Mouse (Mus musculus) layer of hippocampus, postnatal 25 days (tissue): Measurements from ENCODE around the gene Foxc1. TPM values are rescaled to one million over a fixed set of nuclear protein-coding genes. Genes with fewer than 3 reads are reported as not detected.

Experiments used
- DNase-seq, 2 experiments: peaks; one replicate each; pipeline ENCODE4 v3.0.0; 2022; ENCODE audit warnings: mixed read lengths in 2 of 2, low spot score in 1 of 2; ENCODE audit errors: extremely low spot score in 1 of 2
- total RNA-seq, 2 experiments: library from RNA; stranded (reverse); gene quantifications; 2 replicates each; pipeline ENCODE4 v1.2.3; 2021

Gene Foxc1
- total RNA-seq, 2 experiments from 2014 or later: 3.6 to 4.2 TPM

DNA sequence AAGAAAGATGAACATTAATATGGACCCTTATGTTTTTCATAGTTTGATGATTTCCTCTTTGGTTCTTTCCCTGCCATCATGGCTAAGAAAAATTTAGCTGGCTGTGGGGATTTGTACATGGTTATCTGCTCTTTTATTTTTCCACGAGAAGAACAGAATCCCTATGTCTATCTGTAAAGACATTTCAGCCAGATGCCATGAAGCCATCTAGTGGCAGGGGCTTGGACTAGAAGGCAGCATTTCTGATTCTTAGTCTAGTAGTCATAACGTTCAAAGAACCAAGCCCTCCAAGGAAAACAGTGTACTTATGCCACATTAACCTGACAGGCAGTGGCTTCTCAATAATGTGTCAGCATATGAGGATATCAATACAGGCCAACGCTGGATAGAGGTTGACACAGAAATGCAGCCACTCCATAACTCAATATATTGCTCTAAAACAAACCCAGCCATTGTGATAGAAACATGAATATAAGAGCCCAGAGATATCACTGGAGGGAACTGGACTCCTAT lies 21.4 kb downstream of the Foxc1 start:
- no peak for DNase-seq

DNA sequence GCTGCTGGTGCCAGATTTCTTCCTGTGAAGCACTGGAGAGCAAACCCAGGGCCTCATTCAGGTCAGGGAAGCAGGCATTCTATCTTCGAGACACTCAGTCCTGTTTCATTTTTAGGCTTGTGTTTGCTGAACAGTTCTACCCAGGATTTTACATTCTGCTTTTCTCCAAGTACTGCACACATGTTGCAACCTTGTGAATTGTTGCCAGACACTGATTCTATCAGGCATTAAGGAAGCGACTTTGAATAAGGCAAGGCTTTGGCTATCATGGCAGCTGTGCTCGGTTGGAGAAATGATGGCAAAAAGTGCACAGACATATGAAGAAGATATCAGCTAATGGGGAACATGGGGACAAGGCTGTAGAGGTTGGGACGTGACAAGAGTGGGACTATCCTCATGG lies 22.0 kb downstream of the Foxc1 start:
- DNase-seq: no peak

DNA sequence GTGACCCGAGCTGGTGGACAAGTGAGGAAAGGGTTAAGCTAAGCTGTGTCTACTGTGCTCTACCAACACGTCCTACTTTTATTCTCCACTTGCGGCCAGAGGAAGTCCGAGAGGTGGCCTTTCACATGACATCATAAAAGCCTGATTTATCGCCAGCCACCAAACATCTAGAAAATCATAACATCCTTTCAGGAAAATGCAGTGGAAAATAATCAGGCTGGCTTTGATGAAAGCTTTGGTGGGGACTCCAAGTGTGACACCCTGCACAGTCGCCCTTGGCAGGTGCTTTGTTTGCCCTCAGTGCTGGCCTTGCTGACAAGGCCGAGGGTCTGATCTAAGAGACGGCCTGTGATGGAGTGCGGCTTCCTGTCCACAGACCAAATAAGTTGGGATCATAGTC lies 23.9 kb downstream of the Foxc1 start:
- no peak for DNase-seq

DNA sequence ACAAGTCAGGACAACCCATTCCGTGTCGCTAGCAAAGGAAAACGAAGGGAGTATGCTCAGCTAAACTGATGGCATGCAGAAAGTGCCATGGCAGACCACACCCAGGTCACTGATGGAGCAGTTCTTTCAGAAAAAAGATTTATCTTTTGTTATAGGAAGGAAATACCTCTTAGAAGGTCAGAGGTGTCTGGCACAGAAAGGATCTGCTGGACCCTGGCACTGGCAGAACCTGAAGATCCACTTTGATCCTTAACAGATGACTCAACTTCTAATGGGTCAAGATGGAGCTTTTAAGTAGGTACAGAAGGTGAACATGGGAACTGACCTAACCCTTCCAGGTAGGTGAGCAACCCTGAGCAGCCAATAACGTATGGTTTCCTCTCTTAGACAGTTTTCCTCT lies 29.4 kb downstream of the Foxc1 start:
- no peak for DNase-seq

DNA sequence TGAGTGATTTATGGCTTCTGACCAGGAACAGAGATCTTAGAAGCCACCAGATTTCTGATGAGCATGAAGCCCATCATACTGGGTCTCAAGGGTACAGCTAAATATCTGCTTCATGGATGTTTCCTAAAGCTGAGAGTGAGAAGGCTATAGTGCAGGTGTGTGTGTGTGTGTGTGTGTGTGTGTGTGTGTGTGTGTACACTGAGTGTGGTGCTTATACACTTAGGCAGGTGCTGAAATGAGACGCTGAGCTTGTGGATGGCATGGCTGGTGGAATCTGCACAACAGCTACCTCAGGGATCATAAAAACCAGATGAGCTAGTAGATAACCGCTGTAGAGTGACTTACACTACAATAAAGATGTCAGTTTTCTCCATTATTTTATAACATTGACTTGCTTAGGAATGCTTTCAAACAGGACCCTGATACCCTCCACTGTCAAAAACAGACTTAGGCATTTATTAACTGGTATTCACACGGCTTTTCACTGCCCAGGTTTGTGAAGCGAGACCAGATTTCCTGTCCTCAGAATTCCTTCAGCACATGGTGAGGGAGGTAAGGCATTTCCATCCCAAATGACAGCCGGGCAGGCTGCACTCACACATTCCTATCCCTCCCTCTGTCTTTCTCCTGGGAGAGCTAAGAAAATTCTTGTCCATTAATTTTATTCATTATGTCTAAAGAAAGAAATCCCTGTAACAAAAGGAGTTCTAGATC lies 43.0 kb downstream of the Foxc1 start:
- DNase-seq: no peak

DNA sequence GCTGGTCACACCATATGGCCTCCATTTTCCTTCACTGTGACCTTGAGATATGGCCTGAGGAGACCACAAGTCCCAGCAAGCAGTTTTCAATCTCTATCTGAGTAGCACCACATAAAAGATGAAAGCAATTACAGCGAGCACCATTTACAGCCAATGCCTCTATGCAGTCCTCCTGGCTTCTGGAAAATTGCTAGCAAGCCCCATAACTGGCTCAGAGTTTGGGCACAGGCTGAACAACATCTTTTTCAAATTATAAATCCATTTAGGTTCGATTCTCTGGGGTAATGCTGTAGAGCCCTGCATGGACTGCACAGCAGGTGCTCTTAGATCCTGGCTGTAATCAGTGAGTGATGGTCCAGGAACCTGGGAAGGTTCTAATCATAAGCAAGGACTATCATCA lies 47.1 kb downstream of the Foxc1 start:
- no peak for DNase-seq

DNA sequence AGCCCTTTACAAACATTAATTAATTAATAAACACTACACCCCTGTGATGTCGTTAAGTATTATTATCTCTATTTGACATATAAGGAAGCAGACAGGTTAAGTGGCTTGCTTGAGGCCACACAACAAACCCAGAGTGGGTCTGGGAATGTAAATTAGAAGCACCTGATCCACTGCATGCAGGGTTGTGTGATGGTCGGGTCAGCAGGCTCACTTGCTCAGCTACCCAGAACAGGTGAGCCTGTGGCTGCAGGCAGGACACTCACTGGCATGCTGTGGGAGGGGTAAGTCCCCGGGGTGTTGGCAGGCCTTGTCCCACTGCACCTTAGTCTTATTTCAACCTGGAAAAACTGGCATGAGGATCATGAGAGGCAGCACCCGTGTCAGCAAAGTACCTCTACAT lies 47.6 kb downstream of the Foxc1 start:
- DNase-seq: no peak

DNA sequence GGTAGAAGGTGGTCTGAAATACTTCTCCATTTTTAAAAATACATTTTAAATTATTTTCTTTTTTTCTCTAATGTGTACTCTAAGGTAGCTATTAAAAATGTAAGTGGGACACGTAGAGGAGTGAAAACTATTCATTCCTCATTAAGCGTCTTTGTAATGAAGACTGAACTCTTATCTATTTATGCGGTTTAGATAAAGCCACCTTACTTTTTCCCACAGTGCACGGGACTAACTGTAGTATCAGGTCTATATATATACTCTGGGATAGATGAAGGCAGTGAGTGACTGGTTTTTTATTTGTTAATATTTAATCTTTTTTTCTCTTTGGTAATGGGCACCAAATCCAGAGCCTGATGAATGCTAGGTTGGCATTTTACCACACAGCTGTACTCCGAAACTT lies 53.8 kb downstream of the Foxc1 start:
- no peak for DNase-seq

Other genes with a start within 250 kb of the Foxc1 start
- gene A530084C06Rik, start 247.3 kb upstream of the Foxc1 start, total RNA-seq: under 1 TPM; 0.59 to 0.85 TPM
- gene Foxf2, start 180.8 kb upstream of the Foxc1 start, total RNA-seq: 1 to 10 TPM; 4.1 to 5.7 TPM